Mouse (Mus musculus) R1 (cell line): ENCODE measurements around the gene Khsrp.

Experiments used
- DNase-seq: peaks from one replicate; pipeline ENCODE4 v3.0.0-alpha.2; 2018; ENCODE audit warnings: low read depth, low spot score

The Khsrp gene

GRCm38 (mm10) chr17:57030931-57031660 lies at the start of gene Khsrp:
Gene Khsrp (minus strand): TSS chr17:57031522.
- DNase-seq = peak; percentile 46

- no peak for DNase-seq
Measured at GRCm38 (mm10) chr17:57079919-57080318, 48.6 kb upstream of the Khsrp start.

GRCm38 (mm10) chr17:57078336-57078735 lies 47.0 kb upstream of the Khsrp start, which contains the start of gene Dennd1c:
Gene Dennd1c (minus strand): TSS chr17:57078514.
- no peak for DNase-seq

DNA sequence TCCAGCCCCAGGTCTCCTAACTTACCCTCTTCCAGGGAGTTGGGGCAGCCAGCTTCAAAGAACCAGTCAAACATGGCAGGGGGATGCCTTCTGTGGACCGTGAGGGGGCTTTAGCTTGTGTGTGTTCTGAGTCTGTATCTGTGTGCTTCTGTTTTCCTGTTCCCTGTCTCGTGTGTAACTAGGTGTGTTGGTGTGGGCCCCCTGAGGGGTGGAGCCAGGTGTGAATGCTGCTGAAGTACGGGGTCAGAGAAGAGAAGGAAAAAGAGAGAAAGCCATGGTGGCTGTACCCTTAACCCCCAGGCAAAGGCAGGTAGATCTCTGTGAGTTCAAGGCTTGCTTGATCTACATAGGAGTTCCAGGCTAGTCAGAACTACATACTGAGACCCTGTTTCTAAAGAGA lies 45.6 kb upstream of the Khsrp start:
- no peak for DNase-seq

GRCm38 (mm10) chr17:57070699-57071098 lies 39.4 kb upstream of the Khsrp start:
- peak; percentile 99 for DNase-seq

DNA sequence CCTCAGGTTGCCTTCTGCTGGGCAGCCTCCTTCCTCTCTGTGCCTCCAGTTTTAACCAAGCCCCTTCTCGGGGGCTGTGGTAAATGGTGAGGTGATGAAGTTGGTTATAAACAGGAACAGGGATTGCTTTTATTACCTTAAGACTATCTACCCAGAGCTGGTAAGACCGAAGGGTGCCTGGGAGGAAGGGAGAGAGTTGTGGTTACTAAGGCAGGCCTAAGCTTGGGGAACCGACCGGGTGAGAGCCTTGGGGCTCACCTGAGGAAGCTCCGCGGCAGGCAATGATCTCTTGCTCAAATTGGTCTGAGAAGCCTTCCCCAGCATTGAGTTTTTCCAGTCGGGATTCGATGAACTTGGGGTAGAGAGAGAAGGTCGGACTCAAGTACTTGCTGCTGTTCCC lies 39.0 kb upstream of the Khsrp start:
- no peak for DNase-seq

DNA sequence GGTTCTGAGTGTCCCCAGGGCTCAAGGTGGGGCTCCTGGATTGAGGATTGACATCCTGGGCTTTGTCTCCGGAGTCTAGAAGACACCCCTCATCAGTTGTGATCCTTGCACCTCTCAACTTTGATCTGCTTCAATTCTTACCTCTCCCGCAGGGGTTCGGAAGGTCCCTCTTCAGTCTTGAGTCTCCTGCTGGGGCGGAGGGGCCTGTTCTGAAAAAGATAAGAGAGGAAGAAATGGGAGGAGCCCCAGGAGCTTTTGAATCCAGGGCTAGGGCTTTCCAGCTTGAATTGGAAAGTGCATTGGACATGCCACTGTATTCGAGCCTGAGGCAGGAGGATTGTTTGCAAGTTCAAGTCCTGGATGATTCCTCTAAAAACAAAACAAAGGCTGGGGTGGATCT lies 35.6 kb upstream of the Khsrp start:
- no peak for DNase-seq

- DNase-seq = no peak
Measured at GRCm38 (mm10) chr17:57063031-57063430, 31.7 kb upstream of the Khsrp start.

- no peak for DNase-seq
Measured at GRCm38 (mm10) chr17:57062548-57062947, 31.2 kb upstream of the Khsrp start.

DNA sequence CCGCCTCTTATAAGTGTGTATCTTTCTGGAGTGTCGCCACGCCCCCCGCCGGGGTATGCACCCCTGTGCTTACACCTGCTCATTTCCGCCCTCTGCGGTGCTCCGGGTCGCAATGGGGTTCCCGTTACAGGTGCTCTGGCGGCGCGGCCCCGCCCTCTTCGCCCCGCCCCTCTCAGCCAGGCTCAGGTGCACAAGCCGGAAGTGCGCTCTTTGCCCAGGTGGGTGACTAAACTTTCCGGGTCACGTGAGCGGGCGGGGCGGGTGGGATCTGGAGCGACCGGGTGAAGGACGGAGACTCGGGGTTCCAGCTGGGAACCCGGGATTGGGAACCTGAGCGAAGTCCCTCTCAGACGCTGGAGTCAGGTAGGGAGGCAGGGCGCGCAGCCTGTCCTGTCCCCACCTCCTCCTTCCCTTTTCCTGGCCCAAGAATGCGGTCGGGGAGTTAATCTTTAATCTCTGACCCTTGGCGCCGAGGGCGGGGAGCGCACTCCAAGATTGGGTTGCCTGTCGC lies 30.7 kb upstream of the Khsrp start:
- DNase-seq = peak; percentile 55

GRCm38 (mm10) chr17:57061069-57061468 lies 29.7 kb upstream of the Khsrp start:
- DNase-seq = no peak

DNA sequence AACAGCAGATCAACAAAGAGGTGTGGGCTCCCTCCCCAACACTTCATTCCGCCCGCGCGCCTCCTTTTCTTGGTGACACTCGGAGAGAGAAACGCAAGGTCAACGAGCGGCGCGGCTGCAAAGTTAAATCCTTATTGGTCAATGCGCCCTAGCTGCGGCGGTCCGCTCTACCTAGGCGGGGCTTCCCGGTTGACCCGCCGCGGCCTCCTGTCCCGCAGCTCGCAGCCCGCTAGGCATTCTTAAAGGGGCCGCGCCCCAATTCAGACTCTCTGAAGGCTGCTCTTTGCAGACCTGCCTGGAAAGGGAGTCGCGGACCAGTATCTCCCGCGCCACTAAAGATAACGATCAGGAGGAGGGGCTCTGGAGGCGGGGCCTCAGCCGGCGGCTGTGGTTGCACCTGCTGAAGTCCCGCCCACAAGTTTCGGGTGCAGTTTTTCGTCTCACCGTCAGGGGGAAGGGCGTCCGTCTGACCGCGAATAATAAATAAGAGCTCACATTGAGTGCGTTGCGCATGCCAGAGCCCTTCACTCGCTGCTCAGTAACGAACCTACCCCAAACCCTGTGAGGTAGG lies 29.0 kb upstream of the Khsrp start:
- DNase-seq = peak; percentile 98

DNA sequence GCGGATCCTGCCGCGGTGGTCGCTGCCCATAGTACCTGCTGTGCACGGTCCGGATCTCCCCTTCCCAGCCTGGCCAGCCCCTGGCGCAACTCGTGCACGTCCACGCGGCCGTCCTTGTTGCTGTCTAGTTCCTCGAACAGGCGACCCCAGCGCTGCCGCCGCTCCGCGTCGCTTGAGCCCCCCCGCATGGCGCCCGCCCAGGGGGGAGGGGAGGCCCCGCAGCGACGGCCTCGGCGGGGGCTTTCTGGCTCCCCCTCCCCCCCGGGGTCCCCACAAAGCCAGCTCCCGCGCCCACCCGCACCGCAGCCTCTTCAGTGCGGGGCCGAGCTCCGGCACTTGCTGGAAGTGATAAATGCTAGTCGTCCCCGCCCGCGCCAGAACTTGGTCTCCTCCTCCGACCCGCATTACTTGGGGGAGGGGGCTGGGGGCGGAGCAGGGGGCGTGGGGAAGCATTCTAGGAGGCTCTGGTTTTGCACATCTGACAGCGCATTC lies 28.2 kb upstream of the Khsrp start, which contains the start of gene Slc25a23:
Gene Slc25a23 (minus strand): TSS at position 378 of the 492 bp plus-strand sequence.
- DNase-seq = peak; percentile 92

- no peak for DNase-seq
Measured at GRCm38 (mm10) chr17:57058891-57059485, 27.7 kb upstream of the Khsrp start, which contains the start of gene Crb3. Gene Crb3 (plus strand): TSS chr17:57059105.

DNA sequence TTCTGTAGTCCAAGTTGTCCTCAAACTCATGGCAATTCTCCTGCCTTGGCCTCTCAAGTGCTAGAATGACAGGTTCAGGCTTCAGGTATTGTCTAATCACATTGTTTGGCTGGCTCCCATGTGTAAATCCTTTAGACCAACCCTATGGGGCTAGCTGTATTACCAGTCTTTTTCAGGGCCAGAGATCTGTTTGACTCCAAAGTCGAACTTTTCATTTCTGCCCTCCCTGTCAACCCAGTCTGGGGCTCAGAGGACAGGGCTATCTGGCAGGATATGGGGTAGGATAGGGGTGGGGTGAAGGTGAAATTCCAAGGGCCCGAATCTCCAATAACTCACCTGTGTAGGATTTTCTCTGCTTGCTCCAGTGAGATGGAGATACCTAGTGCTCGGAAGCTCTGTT lies 24.9 kb upstream of the Khsrp start:
- DNase-seq = no peak

- DNase-seq = peak; percentile 84
Measured at GRCm38 (mm10) chr17:57051679-57052078, 20.4 kb upstream of the Khsrp start.

GRCm38 (mm10) chr17:57048816-57049215 lies 17.5 kb upstream of the Khsrp start:
- no peak for DNase-seq

- DNase-seq = peak; percentile 99
Measured at GRCm38 (mm10) chr17:57047406-57047805, 16.1 kb upstream of the Khsrp start.

DNA sequence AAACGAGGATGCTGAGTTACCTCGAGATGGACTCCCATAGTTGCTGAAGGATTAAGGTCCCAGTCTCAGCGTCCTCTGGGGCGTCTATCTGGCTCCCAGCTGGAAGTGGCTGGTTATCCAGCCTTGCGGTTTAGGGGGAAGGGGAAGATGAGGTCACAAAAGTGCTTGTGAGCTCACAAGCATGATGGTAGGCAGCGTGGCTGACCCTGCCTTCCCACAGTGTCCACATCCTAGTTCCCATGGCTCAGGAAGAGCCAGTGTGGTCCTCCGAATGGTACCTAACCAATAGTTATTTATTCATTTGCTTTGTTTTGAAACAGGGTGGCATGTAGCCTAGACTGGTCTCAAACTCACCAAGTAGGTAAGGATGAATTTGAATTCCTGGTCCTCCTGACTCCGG lies 10.2 kb upstream of the Khsrp start, which contains the start of gene Slc25a41:
Gene Slc25a41 (minus strand): TSS at position 101 of the 400 bp plus-strand sequence.
- DNase-seq = no peak

GRCm38 (mm10) chr17:57038978-57039377 lies 7.7 kb upstream of the Khsrp start:
- peak; percentile 77 for DNase-seq

DNA sequence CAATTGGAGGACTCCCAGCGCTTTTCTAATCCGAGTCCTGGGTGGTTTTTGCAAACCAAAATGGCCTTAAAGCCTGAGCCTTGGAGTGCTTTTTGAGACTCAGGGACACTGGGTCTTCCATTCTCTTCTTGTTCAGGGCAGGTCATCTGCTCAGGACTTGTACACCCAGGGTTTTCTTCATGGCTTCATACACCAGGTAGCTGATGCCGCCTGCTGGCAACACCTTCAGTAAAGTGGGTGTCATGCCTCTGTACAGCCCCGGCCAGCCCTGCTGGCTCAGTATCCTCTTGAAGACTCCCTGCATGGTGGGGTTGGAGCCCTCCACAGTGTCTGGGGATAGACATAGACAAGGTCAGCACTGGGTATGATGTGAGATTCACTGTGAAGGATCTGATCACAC lies 1.5 kb upstream of the Khsrp start:
- DNase-seq = no peak
